Mouse (Mus musculus): ENCODE data around the gene Zfhx3.
A peak's percentile ranks its signal among the peaks of the same experiment; 100 is the strongest.

Gene Zfhx3

DNA sequence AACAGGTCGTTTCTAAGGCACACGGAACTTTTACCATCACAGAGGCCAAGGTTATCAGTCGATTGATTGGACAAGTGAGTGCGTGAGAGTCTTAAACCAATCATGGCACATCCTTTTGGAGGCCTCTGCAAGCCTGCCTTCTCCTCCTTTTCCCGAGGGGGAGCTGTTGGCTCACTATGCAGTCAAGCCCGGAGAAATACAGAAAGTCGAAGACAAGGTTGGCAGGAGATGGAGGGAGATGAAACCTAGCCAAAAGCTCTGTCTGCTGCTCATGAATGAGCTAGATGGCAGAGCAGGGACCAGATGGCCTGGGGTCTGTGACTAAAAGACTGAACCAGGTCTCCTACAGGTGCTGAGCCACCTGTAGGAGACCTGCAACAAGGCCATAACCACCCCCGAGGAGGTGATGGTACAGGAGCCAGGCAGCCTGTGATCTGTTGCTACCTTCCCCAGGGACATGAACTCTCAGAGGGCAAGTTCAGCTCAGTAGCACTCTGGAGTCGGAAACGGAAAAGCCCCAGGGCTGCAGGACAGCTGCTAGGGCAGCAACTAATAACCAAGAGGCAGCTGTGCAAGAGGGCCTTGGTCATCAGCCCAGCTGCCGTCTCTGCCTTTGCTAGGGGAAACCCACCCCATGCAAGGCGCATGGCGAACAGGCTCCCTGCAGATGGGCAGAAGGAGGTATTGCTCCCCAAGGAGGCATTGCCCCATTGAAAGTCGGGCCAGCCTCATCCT lies 848.3 kb downstream of the Zfhx3 start:
- DNase-seq (ENCODE audit: low read depth, low spot score): no peak

DNA sequence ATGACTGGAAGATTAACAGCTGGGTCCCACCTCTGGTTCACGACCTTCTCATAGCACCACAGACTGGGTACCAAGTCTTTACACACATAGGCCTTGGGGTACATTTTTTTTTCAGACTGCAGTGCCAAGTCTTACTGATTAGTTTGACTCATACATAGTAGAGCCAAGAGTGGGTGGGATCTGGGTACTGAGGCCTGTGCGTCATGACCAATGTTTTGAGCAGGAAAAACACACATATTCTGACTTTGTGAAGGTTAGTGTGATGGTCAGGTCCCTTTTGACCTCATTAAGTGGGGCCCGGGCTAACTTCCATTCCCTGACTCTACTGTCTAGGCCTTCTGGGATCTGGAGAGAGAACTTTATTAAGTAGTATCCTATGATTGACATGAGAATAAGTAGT lies 853.6 kb downstream of the Zfhx3 start:
- DNase-seq (ENCODE audit: low read depth, low spot score): no peak

DNA sequence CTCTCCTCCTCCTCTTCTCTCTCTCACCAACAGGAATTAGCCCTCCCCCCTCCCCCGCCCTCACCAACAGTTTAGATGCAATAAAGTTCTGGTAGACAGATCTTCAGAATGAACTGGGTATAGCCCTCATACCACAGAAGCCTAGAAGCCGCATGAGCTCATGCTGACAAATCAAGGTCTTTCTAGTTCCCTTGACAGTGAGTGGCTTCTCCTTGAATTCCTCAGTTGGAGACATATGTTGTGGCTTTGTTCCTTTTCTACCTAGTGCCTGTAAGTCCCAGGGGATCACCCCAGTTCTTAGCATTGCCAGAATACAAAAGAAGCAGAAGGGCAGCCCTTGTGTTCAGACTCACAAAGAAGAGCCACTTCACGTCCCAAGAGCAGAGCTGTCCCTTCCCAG lies 854.4 kb downstream of the Zfhx3 start:
- no peak for DNase-seq (ENCODE audit: low read depth, low spot score)

DNA sequence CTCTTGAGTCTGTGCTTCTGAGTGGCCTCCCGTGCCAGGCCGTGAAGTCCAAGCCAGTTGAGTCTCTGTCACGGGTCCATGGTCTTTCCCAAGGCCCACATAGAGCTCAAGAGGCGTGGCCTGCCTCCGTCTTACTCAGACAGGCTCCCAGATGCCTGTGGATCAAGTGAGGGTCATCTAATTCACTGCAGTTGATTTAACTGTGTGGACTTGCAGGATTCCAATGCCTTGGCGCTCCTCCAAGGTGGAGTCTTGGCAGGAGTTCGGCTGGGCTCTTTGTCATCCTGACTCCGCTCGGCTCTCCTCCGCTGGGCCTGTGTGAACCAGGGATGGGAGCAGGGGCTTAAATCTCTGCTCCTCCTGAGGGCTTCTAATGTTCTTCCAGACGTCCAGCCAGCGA lies 855.6 kb downstream of the Zfhx3 start:
- no peak for DNase-seq (ENCODE audit: low read depth, low spot score)

DNA sequence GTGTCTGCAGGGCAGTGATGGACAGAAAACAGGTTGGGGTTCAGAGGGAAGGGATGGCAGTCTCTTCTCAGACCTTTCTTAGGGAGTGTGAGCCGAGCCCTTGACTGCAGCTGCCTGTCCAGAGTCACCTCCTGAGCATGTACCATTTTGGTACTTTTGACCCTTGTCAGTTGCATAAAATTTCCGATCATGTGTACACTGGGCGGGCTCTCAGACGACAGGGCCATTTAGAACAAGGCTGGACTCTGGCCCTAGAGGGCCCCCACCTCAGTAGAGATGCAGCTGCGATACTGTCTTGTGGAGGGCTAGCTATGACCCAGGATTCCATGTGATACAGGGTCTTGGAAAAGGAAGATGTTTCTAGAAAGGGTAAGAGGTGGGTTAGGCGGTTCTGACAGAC lies 856.8 kb downstream of the Zfhx3 start:
- no peak for DNase-seq (ENCODE audit: low read depth, low spot score)

DNA sequence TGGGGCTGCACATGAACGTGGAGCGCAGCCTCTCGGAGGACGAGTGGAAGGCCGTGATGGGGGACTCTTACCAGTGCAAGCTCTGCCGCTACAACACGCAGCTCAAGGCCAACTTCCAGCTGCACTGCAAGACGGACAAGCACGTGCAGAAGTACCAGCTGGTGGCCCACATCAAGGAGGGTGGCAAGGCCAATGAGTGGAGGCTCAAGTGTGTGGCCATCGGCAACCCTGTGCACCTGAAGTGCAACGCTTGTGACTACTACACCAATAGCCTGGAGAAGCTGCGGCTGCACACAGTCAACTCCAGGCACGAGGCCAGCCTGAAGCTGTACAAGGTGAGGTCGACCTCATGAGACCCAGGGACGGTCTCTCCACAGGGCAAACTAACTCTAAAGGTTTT lies 857.9 kb downstream of the Zfhx3 start:
- DNase-seq (ENCODE audit: low read depth, low spot score): no peak

DNA sequence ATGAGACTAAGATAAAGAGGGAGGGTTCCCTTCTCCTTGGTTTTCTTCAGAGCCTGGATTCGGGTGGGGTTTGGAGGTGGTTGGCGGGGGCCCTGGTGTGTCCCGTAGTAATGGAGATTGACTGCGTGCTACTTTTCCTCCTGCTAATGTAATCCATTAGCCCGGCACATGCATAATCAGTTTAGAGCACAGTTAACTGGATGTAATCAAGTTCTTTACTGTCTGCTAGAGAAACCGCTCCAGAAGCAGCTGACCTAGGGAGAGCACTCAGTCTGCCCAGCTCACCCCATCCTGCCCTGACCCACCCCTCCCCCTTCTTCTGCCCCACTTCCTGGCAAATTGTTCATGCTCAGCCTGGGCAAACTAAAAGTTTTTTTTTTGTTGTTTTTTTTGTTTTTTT lies 860.6 kb downstream of the Zfhx3 start:
- DNase-seq (ENCODE audit: low read depth, low spot score): no peak

DNA sequence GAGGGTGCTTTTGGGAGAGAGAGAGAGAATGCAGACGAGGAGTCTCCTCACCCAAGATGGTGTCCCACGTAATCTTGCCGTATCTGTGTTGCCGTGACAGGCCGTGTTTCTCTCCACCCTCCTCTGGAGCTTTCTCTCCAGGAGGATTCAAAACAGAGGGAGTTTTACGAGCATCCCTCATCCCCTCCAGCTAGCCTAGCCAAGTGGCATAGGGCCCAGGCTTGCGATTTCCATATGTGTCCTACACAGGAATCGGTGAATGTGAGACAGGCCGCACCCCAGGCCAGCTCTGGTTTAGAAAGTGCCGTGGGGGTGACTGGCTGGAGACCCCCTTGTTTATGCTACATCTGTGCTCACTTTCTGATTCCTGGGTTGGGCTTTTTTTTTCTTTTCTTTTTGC lies 869.2 kb downstream of the Zfhx3 start:
- no peak for DNase-seq (ENCODE audit: low read depth, low spot score)

DNA sequence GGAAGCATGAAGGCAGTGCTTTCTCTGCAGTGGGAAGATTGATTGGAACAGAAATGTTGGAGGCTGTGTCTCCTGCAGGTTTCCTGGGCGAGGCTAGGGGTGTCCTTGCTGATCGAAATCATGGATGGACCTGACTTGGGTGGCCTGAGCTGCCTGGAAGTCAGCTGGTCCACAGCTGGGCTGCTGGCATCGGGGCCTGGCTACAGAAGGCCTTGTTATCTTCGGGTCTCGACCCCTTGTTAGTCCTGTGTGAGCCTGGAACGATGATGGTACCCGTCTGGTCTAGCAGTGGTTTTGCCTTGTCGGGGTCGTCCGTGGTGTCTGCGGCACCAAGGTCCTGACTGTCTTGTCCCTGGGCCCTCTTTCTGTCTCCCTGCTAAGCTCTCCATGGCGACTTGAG lies 870.9 kb downstream of the Zfhx3 start:
- no peak for DNase-seq (ENCODE audit: low read depth, low spot score)

DNA sequence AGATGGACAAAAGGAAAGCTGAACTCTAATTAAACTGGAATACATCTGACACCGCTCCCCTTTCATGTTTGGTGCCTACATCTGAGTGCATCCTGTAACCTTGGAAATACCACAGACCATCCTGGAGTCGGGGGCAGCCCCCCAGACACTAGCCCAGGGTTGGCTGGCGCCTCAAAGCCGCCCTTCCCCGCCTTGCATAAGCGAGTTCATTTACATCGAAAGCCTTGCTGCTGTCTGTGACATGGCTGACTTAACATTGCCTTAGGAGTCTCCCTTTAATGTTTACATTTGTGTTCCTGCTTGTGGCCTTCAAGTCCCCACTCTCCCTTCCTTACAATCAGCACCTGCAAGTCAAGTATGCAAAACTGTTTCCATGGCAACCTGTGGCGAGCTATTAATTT lies 876.8 kb downstream of the Zfhx3 start:
- no peak for DNase-seq (ENCODE audit: low read depth, low spot score)

DNA sequence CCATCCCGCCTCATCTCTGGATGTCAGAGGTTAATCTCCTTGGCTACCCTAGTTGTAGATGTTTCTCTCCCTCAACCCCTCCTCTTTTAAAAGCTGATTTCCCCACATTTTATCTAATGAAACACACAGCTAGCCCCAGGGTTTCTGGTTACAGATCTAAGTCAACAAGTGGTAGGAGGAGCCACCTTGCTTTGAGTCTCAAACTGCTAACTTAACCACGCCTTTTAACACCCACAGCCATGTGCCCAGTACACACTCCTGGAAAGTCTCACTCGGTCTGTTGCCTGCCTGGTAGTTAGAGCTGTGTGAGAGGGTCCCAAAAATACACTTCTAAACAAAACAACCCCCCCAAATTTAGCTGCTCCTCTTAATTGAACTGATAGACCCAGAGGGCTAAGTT lies 877.4 kb downstream of the Zfhx3 start:
- DNase-seq (ENCODE audit: low read depth, low spot score): peak; percentile 32

DNA sequence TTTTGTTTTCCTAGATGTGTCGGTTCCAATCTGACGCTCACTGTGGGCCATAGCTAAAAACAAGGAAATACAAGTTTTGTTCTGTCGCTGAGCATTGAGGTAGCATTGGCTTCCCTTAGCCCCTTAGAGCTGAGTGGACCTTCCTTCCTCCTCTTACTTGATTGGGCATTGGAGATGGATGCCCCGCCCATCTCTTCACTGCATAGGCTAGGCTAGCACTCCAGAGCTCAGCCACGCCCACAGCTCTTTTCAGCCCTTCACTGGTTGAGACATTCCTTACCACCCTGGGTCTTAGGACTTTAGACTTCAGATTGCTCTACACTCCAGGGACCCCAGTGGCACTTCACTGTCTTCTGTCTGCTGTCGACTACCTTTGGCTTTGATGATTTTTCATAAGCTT lies 878.2 kb downstream of the Zfhx3 start:
- DNase-seq (ENCODE audit: low read depth, low spot score): peak; percentile 30

DNA sequence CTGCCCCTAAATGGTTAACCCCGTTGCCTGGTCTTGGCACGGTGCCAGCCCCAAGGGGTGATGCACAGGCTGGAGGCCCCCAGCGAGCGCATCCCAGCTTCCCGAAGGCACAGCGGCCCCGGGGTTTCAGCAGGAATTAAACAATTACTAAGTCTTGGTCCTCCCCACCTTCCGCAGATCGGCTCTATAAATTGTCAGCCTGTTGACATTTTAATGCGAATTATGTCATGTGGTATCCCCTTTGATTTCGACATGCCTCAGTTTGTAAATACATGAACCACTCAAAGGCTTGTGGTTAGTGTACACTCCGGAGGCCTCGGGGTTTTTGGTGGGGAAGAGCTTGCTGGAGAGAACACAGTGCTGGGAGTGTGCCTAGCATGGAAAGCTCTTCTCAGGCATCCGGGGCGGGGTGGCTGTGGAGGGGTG lies 880.4 kb downstream of the Zfhx3 start:
- peak; percentile 31 for DNase-seq (ENCODE audit: low read depth, low spot score)

DNA sequence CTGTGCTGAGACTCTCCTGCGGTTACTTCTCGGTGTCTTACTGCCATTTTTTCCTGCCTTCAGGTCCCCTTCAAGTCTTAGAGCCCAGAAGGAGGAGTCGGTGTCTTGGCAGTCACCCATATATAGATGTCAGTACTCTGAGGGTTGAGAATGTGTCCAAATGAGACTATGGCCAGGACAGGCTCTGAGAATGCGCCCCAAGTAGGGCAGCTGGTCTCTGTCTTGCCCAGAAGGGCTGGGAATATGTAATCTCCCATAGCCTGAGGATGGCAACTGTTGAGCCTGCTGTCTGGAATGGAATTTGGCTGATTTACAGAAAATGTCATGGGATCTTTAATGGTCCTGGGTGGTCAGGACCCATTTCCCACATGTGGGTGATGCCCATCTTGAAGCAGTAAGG lies 881.6 kb downstream of the Zfhx3 start:
- DNase-seq (ENCODE audit: low read depth, low spot score): no peak

DNA sequence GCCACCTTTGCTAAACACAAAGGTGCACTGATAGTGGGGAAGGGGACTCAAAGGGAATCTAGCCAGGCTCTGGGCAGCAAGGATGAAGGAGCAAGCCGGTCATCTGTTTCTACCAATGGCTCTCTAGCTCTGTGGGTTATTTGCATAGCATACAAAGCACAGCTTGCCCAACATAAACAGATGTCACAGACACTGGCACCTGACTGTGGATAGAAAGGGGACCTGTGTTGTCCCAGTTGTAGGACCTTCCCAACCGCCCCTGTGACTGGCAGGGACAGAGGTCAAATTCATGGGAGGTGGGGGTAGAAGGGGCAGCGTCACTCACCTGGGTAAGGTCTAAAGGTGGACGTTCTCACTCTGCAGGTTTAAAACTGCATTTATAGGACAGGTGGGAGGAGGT lies 884.0 kb downstream of the Zfhx3 start:
- DNase-seq (ENCODE audit: low read depth, low spot score): no peak

DNA sequence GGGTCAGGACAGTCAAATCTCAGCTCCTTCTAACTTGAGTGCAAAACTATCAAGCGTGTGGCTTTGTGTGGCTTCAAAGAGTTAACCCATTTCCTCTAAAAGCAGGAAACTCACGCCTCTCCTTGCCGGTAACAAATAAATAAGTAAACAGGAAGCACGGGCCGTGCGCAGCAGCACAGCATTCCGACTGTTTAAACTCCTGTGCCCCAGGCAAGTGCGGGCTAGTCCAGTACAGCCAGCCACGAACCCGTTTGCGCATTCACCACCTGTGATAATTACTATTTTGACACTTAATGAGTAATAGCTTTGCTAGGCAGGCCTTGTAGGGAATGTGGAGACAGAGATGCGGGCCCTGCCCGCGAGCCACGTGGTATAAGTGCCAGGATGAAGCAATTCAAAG lies 885.0 kb downstream of the Zfhx3 start:
- DNase-seq (ENCODE audit: low read depth, low spot score): peak; percentile 18

DNA sequence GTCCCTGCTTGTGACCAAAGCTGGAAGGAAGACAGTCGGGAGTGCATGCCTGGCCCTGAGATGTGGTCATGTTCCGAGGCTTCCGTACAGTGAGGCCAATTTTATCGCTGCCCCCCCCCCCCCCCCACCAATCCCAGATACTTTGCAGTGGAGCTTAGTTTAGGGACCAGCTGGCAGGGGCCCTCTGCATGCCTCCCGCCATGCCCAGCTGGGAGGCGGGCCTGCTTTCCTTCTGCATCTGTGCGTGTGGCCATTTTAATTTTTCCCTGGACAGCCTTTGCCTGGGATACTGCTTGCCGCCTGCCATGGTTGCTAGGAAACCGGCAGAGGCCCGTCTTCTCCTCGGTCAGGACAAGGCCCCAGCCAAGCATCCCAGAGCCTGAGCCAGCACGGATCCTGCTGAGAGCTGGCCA lies 886.9 kb downstream of the Zfhx3 start:
- DNase-seq (ENCODE audit: low read depth, low spot score): no peak

DNA sequence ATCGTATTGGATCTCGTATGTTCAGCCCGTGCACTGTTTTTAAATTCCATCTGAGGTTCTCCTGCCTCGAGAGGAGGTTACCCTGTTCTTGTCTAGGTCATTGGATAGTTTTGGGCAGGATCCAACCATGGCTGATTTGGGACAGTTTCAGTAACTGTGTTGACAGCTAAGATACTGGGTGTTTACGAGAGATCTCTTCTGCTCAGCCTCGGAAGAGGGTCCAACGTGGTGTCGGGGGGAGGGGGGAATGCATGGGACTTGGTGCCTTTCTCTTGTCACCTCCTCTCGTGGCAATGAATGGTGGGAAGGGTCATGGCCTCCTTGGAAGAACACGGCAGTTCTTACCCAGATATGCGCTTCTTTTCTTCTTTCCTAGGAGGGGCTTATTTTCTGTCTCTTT lies 892.7 kb downstream of the Zfhx3 start:
- DNase-seq (ENCODE audit: low read depth, low spot score): no peak

DNA sequence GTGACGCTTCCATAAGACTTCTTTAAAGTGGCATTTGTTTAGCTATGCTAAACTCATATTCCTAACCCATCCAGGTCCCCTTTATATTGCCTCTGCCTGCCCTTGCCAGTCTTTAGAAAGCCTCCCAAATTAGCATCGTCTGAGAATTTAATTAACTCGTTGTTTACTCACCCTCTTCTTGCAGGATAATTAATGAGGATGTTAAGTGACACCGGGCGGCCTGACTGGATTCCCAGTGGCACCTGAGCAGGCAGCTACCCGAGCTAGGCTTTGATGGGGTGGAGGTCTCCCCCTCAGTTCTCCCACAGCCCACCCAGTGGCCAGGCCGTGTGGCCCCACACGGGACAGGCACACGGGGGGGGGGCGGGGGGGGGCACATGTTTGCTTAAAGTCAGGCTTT lies 895.3 kb downstream of the Zfhx3 start:
- no peak for DNase-seq (ENCODE audit: low read depth, low spot score)

DNA sequence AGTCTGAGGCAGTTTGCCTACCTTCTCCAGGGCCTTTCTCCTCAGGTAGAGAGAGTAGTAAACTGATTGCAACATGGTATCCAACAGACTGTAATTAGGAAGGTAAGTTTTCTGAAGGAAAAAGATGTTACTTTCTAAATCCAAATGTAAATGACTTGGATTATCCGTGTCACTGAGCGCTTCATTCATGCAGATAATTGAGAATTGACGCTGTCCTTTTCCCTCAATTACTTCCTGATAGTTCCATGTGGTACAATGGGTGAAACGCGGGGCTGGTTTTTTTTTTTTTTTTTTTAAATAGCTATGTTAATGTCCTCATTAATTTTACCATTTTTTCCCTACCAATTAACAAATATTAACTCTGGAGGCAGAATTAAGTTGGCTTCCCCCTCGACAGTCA lies 896.3 kb downstream of the Zfhx3 start:
- no peak for DNase-seq (ENCODE audit: low read depth, low spot score)

DNA sequence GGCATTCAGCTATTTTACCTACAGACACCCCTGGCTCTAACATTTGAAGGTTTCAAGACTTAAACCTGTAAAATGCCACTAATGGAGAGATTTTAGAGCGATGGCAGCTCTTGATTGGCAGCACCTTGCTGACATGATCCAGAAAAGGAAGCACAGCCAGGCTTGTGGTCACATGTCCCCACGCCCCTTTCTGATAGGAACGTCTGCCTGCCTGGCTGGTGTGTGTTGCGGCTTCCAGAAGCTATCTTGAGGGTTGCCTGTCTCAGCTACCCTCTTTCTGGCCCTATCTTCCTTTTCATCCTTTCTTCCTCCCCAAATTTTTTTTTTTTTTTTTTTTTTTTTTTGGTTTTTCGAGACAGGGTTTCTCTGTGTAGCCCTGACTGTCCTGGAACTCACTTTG lies 899.9 kb downstream of the Zfhx3 start:
- no peak for DNase-seq (ENCODE audit: low read depth, low spot score)

DNA sequence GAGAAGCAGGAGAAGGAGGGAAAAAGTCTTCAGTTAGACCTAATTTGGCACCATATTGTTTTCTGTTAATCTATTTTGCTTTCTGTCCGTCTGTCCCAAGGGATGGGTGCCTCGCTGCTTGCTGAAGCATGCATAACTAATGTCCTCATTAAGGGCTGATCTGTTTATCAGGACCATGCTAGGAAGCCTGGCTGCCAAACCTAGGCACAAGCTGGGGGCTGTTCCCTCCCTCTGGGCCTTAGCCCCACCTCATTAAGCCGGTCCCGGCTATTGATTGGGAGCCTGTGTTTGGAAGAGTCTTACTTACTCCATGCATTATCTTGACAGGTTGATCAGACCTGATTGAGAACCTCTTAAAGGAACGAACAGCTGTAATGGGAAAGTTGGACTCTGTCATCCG lies 903.7 kb downstream of the Zfhx3 start:
- DNase-seq (ENCODE audit: low read depth, low spot score): no peak

DNA sequence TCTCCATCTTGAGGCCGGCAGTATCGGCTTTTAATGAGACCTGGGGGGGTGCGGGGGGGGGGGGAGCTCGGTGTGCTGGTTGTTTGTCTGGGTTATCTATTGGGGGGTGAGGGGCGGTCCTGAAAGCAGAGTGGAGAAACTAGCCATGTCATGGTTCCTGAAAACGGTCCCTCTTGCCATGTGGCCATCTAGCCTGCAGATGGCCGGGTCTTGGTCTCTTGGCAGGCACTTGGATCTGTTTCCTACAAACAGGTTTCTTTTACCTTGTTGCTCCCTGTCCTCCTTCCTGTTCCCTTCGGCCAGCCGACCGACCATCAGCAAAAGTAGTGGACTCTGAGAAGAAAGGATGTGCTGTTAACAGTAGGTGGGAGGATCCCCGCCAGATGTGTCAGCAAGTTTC lies 904.4 kb downstream of the Zfhx3 start:
- no peak for DNase-seq (ENCODE audit: low read depth, low spot score)

DNA sequence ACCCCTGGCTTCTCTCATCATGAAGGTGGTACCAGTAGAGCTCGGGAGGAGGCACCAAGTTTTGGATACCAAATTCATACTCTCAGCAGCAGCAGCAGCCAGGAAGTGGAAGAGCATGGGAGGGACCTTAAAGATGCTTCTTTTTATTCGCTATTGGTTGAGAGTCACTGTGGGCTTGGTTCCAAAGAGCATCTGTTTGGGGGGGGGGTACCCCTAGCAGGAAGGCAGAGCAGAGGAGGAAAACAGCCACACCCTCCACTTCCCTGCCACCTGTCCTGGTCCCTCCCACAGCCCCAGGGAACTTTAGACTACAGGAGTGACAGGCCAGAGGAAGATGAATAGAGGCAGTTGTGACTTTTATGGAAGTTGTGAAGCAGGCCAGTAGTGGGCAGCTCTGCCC lies 904.9 kb downstream of the Zfhx3 start:
- peak; percentile 57 for DNase-seq (ENCODE audit: low read depth, low spot score)

Data from CD4-positive helper T cell, adult 2 months (primary cell).